Mouse (Mus musculus) neural tube, embryonic 12.5 days (tissue): ENCODE measurements around the gene Plod3. TPM values are rescaled to one million over a fixed set of nuclear protein-coding genes. Genes with fewer than 3 reads are reported as not detected.

Experiments
- ATAC-seq: fragments of 200-750 bp; cut with Nextera tagmentation; 2 replicates; pipeline ENCODE4 v1.8.0; 2017; ENCODE audit warnings: low read depth, mild to moderate bottlenecking, moderate TSS enrichment, moderate library complexity; ENCODE audit not compliant: low FRiP score
- H3K27ac ChIP-seq: fragments of 300-500 bp; sonication (generic); 2 replicates; pipeline ENCODE4 v1.5.1; 2016
- H3K27me3 ChIP-seq: fragments of 300-500 bp; sonication (generic); replicated peaks from 2 replicates; pipeline ENCODE4 v1.6.1; 2016; ENCODE audit warnings: mild to moderate bottlenecking
- H3K36me3 ChIP-seq: fragments of 300-500 bp; sonication (generic); 2 replicates; pipeline ENCODE4 v1.6.1; 2016; ENCODE audit warnings: mild to moderate bottlenecking
- H3K4me1 ChIP-seq: fragments of 300-500 bp; sonication (generic); 2 replicates; pipeline ENCODE4 v1.6.1; 2016
- H3K4me2 ChIP-seq: fragments of 300-500 bp; sonication (generic); replicated peaks from 2 replicates; pipeline ENCODE4 v1.6.1; 2016; ENCODE audit warnings: mild to moderate bottlenecking
- H3K4me3 ChIP-seq: fragments of 300-500 bp; sonication (generic); 2 replicates; pipeline ENCODE4 v1.5.1; 2016
- H3K9ac ChIP-seq: fragments of 300-500 bp; sonication (generic); 2 replicates; pipeline ENCODE4 v1.6.1; 2016; ENCODE audit warnings: mild to moderate bottlenecking
- H3K9me3 ChIP-seq: fragments of 300-500 bp; sonication (generic); 2 replicates; pipeline ENCODE4 v1.6.1; 2016; ENCODE audit warnings: mild to moderate bottlenecking
- WGBS: fragments of 180-500 bp; shearing (Covaris S2); methylation state at CpG from one replicate; pipeline ENCODE4 v1.1.7; 2016; 5-methylcytosine and 5-hydroxymethylcytosine counted together
- polyA plus RNA-seq: library from polyadenylated mRNA; unstranded; fragments of >200 nt; fragmentation: Nextera tagmentation; extraction: Ambion mirVana; gene quantifications from 2 replicates; pipeline ENCODE4 v1.2.1, GENCODE M21; 2016

Gene Plod3
- polyA plus RNA-seq, 1 experiment from 2014 or later, result 39.8 TPM

DNA sequence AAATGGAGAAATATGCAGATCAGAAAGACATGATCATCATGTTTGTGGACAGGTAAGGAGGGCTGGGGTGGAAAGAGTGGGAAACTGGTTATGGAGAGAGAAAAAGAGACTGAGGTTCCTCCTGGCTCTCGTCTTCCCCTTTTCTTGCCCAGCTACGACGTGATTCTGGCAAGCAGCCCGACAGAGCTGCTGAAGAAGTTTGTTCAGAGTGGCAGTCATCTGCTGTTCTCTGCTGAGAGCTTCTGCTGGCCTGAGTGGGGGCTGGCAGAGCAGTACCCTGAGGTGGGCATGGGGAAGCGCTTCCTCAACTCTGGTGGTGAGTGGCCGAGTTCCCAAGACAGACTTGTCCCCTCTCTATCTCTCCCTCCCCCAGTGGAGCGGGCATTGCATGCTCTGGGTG lies 1.6 kb downstream of the Plod3 start:
- no peak overlapping the region for H3K27ac ChIP-seq
- no peaks in the 10 kb centered on the region for H3K27me3 ChIP-seq
- H3K9ac ChIP-seq, result peak overlapping the region; percentile 89
- 78% methylated on average over 7 of the region's 7 CpGs for WGBS
- H3K9me3 ChIP-seq, result no peaks in the 10 kb centered on the region
- H3K4me2 ChIP-seq, result peak overlapping the region; percentile 81
- H3K4me1 ChIP-seq, result peaks cover 15% of the 10 kb centered on the region
- H3K36me3 ChIP-seq, result peaks cover 60% of the 10 kb centered on the region
- no peak for ATAC-seq
- H3K4me3 ChIP-seq, result peak overlapping the region; percentile 71

DNA sequence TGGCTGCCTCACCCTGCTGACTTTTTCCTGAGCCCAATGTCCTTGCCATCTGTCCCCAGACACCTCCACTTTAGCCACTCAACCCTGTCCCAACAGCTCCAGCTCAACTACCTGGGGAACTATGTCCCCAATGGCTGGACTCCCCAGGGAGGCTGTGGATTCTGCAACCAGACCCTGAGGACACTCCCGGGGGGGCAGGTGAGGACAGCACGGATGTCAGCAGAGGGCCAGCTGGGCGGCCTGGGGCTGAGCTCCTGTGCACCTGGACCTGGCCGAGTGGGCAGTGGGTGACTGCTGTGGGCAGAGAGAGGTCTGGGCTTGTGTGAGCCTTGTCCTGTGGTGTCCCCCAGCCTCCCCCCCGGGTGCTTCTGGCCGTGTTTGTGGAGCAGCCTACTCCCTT lies 3.0 kb downstream of the Plod3 start:
- no peak overlapping the region for H3K27ac ChIP-seq
- H3K4me3 ChIP-seq, result no peak overlapping the region
- peaks cover 15% of the 10 kb centered on the region for H3K4me1 ChIP-seq
- peaks cover 62% of the 10 kb centered on the region for H3K36me3 ChIP-seq
- no peak for ATAC-seq
- 91% methylated on average over 6 of the region's 6 CpGs for WGBS
- H3K9me3 ChIP-seq, result no peaks in the 10 kb centered on the region
- no peaks in the 10 kb centered on the region for H3K27me3 ChIP-seq
- H3K4me2 ChIP-seq, result no peak overlapping the region
- no peak overlapping the region for H3K9ac ChIP-seq

DNA sequence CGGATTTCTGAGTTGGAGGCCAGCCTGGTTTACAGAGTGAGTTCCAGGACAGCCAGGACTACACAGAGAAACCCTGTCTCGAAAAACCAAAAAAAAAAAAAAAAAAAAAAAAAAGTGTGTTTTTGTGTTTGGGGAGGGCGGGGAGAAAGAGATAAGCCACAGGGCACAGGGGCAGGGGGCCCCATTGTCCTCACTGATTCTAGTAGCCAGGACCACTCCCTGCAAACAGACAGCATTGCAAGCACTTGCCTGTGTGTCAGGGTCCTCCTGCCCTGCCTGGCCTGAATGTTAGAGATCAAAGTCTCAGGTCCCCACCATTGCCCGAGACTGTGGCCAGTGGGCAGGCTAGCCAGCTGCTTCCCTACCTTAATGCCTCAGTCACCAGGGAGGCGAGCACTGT lies 12.6 kb downstream of the Plod3 start:
- Histone ChIP-seq H3K27ac (no peak overlapping the region), H3K4me2 (no peak overlapping the region), H3K36me3 (peaks cover 18% of the 10 kb centered on the region), H3K4me3 (no peak overlapping the region), H3K9me3 (no peaks in the 10 kb centered on the region), H3K9ac (no peak overlapping the region), H3K4me1 (no peaks in the 10 kb centered on the region), H3K27me3 (no peaks in the 10 kb centered on the region)
- 79% methylated on average over 5 of the region's 5 CpGs for WGBS
- ATAC-seq, result no peak

DNA sequence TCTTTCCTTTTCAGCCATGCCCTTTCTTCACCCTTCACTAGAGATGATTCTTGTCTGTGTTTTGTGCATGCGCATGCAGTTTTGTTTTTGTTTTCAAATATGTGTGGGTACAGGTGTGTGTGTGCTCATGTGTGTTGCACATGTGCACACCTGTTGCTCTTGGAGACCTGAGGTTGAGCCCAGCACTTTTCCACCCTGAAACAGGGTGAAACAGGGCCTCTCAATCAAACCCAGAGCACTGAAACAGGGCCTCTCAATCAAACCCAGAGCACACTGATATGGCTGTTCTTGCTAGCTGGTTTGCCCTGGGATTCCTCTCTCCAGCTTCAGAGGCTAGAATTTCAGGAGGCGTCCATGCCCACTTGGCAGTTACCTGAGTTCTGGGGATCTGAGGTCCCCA lies 13.8 kb downstream of the Plod3 start:
- no peak overlapping the region for H3K9ac ChIP-seq
- no peak overlapping the region for H3K4me2 ChIP-seq
- H3K27me3 ChIP-seq, result no peaks in the 10 kb centered on the region
- no peaks in the 10 kb centered on the region for H3K9me3 ChIP-seq
- H3K36me3 ChIP-seq, result peaks cover 7% of the 10 kb centered on the region
- no peak overlapping the region for H3K27ac ChIP-seq
- ATAC-seq, result no peak
- H3K4me1 ChIP-seq, result no peaks in the 10 kb centered on the region
- WGBS, result 86% methylated on average over 2 of the region's 2 CpGs
- no peak overlapping the region for H3K4me3 ChIP-seq

DNA sequence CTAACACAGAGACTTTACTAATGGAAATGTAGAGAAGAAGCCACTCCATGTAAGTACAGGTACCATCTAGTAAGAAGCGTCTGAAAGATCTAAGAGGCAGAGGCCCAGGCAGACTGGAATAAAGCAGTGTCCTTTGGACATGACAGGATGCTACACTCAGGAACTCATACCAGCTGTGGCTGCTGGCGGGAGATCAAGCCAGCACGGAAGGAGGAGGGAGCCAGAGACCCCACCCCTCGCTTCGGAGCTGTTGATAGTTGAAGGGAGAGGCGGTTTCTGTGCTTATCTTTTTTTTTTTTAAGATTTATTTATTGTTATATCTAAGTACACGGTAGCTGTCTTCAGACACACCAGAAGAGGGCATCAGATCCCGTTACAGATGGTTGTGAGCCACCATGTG lies 20.5 kb downstream of the Plod3 start:
- Histone ChIP-seq H3K4me3 (no peak overlapping the region), H3K4me2 (no peak overlapping the region), H3K4me1 (no peaks in the 10 kb centered on the region), H3K27me3 (no peaks in the 10 kb centered on the region), H3K9ac (no peak overlapping the region), H3K27ac (no peak overlapping the region), H3K36me3 (no peaks in the 10 kb centered on the region), H3K9me3 (no peaks in the 10 kb centered on the region)
- ATAC-seq, result no peak
- 65% methylated on average over 8 of the region's 8 CpGs for WGBS

DNA sequence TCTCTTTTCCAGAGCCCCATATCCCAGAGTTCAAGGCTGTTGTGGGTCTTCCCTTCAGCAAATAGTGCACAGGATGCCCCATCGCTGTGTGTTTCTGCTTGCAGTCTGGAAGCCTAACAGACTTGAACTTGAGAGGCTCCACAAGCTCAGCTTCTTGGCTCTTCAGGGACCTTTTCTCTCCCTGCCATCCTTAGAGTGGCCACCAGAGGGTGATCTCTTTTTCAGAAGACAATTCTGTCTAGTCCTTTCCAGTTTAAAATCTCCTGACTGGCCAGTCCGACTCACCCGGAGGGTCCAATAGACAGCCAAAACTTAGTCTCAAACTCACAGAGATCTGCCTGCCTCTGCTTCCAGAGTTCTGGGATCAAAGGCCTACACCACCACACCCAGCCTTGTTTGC lies 23.2 kb downstream of the Plod3 start:
- WGBS, result 34% methylated on average over 3 of the region's 3 CpGs

DNA sequence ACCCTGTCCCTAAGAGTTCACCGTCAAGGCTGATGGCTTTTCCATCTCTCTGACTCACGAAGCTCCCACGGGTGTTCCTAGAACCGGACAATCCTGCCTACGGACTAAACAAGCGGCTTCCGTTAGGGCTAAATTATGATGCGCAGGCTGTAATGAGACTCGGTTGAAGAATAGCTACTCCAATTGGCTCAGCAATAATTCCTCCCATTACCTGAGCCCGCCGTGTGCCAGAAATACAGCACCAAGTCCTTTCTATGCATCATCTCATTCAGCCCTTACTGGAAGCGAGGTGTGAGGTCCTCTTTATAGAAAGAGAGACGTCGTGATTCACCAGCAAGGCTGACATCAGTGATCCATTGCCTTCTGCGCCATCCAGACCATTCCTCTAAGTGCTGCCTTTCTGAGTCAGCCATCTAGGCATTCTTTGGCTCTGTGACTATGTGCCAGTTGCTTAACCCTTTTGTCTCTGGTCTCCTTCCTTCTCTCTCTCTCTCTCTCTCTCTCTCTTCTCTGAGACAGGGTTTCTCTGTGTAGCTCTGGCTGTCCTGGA lies 25.7 kb downstream of the Plod3 start:
- no peaks in the 10 kb centered on the region for H3K4me1 ChIP-seq
- H3K9me3 ChIP-seq, result 0 out of 2 replicates have a peak, but pooled peaks cover 3% of the 10 kb centered on the region
- WGBS, result 79% methylated on average over 15 of the region's 15 CpGs
- no peak overlapping the region for H3K4me2 ChIP-seq
- H3K27me3 ChIP-seq, result no peaks in the 10 kb centered on the region
- H3K9ac ChIP-seq, result no peak overlapping the region
- H3K27ac ChIP-seq, result no peak overlapping the region
- no peaks in the 10 kb centered on the region for H3K36me3 ChIP-seq
- H3K4me3 ChIP-seq, result no peak overlapping the region
- no peak for ATAC-seq

More for the DNA sequence above, 23.2 kb downstream of the Plod3 start:
- Histone ChIP-seq H3K4me1 (no peaks in the 10 kb centered on the region), H3K9ac (no peak overlapping the region), H3K27ac (no peak overlapping the region), H3K36me3 (no peaks in the 10 kb centered on the region), H3K9me3 (no peaks in the 10 kb centered on the region), H3K27me3 (no peaks in the 10 kb centered on the region), H3K4me2 (no peak overlapping the region), H3K4me3 (no peak overlapping the region)
- ATAC-seq, result no peak

DNA sequence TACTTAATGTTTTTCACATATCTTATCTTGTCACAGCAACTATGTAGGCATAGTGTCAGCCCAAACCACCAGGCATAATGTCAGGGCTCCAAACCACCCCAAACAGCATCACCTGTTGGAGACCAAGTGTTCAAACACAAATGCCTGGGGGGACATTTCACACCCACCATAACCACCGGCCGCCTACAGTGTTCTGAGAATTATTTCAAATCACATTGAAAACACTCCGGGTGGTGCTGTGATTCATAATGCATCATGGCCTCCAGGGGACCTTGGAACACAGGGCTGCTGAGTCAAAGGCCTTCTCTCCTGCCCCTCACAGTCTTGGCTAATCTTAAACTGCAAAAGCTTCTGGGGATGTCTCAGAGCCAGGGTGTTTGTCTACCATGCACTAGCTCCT lies 29.1 kb downstream of the Plod3 start:
- Histone ChIP-seq H3K27ac (no peak overlapping the region), H3K9me3 (0 out of 2 replicates have a peak, but pooled peaks cover 3% of the 10 kb centered on the region), H3K36me3 (no peaks in the 10 kb centered on the region), H3K4me1 (no peaks in the 10 kb centered on the region), H3K9ac (no peak overlapping the region), H3K4me3 (no peak overlapping the region), H3K27me3 (no peaks in the 10 kb centered on the region), H3K4me2 (no peak overlapping the region)
- WGBS, result 93% methylated on average over 3 of the region's 3 CpGs
- no peak for ATAC-seq

DNA sequence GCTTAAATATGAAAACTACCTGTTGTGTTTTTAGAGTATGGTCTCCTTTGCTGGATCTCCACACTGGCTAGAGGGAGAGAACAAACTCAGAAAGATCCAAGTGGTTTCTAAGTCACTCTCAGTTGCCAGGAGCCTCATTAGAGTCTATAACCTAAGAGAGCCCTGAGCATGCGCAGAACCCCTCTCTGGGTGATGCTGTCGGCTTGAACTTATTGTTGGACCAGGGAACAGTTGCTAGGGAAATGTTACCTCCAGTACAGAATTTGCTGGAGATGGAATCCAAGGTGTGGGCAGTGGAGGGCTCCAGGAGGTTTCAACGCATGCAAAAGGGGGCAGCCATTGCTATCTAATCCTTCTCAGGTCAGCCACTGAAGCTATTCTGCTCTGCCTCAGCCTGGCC lies 37.5 kb downstream of the Plod3 start:
- Histone ChIP-seq H3K27ac (no peak overlapping the region), H3K4me1 (peaks cover 7% of the 10 kb centered on the region), H3K4me3 (no peak overlapping the region), H3K9me3 (no peaks in the 10 kb centered on the region), H3K27me3 (peaks cover 52% of the 10 kb centered on the region), H3K9ac (no peak overlapping the region), H3K4me2 (no peak overlapping the region), H3K36me3 (no peaks in the 10 kb centered on the region)
- WGBS, result 51% methylated on average over 3 of the region's 3 CpGs
- no peak for ATAC-seq

DNA sequence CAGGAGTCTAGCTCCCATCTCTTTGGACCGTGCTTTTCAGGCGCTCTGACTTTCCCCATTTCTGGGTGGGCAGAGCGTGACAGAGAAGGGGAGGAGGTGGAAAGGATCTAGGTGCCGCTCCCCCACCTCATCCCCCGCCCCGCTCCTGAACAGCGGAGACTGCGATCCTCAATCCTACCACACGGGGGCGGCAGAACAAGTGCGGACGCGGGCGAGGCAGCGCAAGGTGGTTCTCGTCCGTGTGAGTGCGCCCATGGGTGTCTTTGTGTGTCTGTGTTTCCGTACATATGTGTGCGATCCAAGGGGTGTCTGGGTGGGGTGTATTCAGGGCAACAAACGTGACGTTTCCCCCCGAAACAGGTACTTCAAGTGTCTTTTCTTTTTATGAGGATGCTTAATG lies 38.3 kb downstream of the Plod3 start:
- under 1% methylated on average over 23 of the region's 23 CpGs for WGBS
- H3K4me2 ChIP-seq, result peak overlapping the region; percentile 43
- H3K27ac ChIP-seq, result no peak overlapping the region
- no peaks in the 10 kb centered on the region for H3K9me3 ChIP-seq
- H3K4me1 ChIP-seq, result peaks cover 12% of the 10 kb centered on the region
- H3K36me3 ChIP-seq, result no peaks in the 10 kb centered on the region
- no peak overlapping the region for H3K9ac ChIP-seq
- H3K27me3 ChIP-seq, result peaks cover 58% of the 10 kb centered on the region
- no peak overlapping the region for H3K4me3 ChIP-seq
- ATAC-seq, result no peak

DNA sequence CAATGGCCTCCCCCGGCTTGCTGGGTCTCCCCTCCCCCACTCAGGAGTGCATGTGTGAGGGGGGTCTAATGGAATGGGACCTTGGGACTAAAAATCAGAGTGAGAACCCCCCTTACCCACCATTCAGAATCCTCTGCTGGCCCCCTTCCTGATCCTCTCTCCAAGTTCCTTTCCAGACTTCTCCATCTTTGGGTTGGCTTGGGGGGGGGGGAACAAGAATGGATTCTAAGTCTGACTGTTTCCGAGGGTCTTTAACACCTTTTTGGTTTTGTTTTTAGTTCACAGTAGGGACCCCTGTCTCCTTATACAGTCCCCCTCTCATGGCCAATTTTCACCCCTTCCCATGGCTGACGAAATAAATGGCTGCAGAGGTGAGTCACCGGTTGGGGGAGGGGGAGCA lies 39.3 kb downstream of the Plod3 start, which contains the start of gene Vgf:
Vgf (plus strand) TSS at position 301 of the 400 bp plus-strand sequence.
- no peak within 1 kb of the TSS for H3K4me3 ChIP-seq
- no peaks in the 10 kb centered on the region for H3K36me3 ChIP-seq
- H3K4me2 ChIP-seq, result peak within 1 kb of the TSS; percentile 43
- H3K27me3 ChIP-seq, result peaks cover 68% of the 10 kb centered on the region
- peaks cover 21% of the 10 kb centered on the region for H3K4me1 ChIP-seq
- no peak for ATAC-seq
- 36% methylated on average over 4 of the region's 4 CpGs for WGBS
- H3K9ac ChIP-seq, result no peak within 1 kb of the TSS
- H3K27ac ChIP-seq, result no peak within 1 kb of the TSS
- no peaks in the 10 kb centered on the region for H3K9me3 ChIP-seq

DNA sequence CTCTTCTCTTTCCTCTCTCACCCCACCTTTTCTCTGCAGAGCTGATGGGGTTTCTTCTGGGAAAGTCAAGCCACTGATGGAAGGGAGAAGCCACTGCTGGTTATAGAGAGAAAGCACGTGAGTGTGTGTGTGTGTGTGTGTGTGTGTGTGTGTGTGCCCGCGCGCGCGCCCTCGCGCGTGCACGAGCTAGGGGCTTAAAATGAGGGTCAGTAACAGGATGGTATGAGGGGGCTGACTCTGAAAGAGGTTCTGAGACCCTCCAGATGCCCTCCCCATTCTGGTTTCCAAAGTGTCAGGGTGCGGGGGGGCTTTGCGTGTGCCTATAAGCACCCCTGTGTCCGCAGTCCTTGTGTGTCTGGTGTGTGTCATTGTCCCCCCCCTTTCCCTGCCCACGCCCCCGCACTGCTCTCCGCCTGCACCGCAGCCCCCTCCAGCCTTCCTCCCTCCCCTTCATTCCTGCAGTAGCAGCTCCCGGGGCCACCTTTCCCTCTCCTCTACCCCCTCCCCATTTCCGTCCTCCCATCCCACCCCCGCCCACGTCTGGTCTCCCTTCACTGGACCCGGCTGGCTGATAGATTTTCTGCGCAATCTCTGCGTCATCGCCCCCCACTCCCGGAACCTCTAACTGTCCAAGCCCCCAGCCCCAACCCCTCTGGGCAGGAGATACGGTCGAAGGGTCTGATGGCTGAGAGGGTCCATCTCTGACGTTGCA lies 41.9 kb downstream of the Plod3 start:
- Histone ChIP-seq H3K9me3 (no peaks in the 10 kb centered on the region), H3K4me2 (peak overlapping the region; percentile 98), H3K9ac (0 out of 2 replicates have a peak overlapping the region, but pooled peaks have one; percentile 6), H3K4me3 (no peak overlapping the region; the same call in 1 of the 2 replicates), H3K4me1 (peaks cover 36% of the 10 kb centered on the region), H3K27ac (no peak overlapping the region), H3K27me3 (peaks cover 83% of the 10 kb centered on the region), H3K36me3 (no peaks in the 10 kb centered on the region)
- ATAC-seq, result no peak
- 4% methylated on average over 29 of the region's 29 CpGs for WGBS

DNA sequence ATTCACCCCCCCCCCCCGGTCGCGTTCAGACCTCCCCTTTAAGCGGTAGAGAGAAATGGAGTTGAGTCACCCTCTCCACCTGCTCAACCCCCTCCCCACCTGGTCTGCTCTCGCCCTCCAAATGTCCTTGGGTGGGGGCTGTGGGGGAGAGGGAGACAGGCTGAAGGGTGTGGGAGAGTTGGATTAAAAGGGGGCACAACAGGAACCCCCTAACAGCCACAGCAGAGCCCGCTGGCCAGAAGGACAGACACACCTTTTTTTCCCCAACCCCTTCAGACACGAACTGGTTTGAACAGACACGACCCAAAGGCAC lies 42.4 kb downstream of the Plod3 start:
- Histone ChIP-seq H3K36me3 (no peaks in the 10 kb centered on the region), H3K4me3 (peak overlapping the region; percentile 35), H3K9me3 (no peaks in the 10 kb centered on the region), H3K4me1 (peaks cover 36% of the 10 kb centered on the region), H3K4me2 (peak overlapping the region; percentile 98), H3K27me3 (peaks cover 79% of the 10 kb centered on the region), H3K9ac (no peak overlapping the region), H3K27ac (no peak overlapping the region)
- no peak for ATAC-seq
- WGBS, result 2% methylated on average over 8 of the region's 8 CpGs
